Mouse (Mus musculus) MEL (cell line): ENCODE data around the gene Fam114a2.

Source experiments
- CHD2 ChIP-seq: IDR thresholded peaks from 2 replicates; pipeline ENCODE4 v1.6.1; 2011; ENCODE audit warnings: low read length, improper control_type of control experiment
- CTCF ChIP-seq, 3 experiments: IDR thresholded peaks in 2 of 3; conservative IDR thresholded peaks in 1 of 3; 2 replicates each; pipeline ENCODE4 v1.5.1; 2011 to 2012; ENCODE audit warnings: low read length in 3 of 3, low read depth in 2 of 3, mild to moderate bottlenecking in 2 of 3, improper control_type of control experiment in 1 of 3, inconsistent platforms in 1 of 3, mixed read lengths in 1 of 3, moderate library complexity in 1 of 3; ENCODE audit not compliant: control insufficient read depth in 1 of 3, insufficient read depth in 1 of 3, poor library complexity in 1 of 3, severe bottlenecking in 1 of 3
- E2F4 ChIP-seq: IDR thresholded peaks from 2 replicates; pipeline ENCODE4 v1.6.1; 2011; ENCODE audit warnings: low read depth, low read length, improper control_type of control experiment, borderline replicate concordance
- MAZ ChIP-seq: IDR thresholded peaks from 2 replicates; pipeline ENCODE4 v1.6.1; 2012; ENCODE audit warnings: low read depth, mild to moderate bottlenecking, inconsistent platforms, low read length, improper control_type of control experiment
- MYC ChIP-seq: IDR thresholded peaks from 2 replicates; pipeline ENCODE4 v1.6.1; 2011; ENCODE audit warnings: low read depth, mild to moderate bottlenecking, low read length, improper control_type of control experiment, moderate library complexity
- NRF1 ChIP-seq: IDR thresholded peaks from 2 replicates; pipeline ENCODE4 v1.6.1; 2014; ENCODE audit warnings: low read depth, mild to moderate bottlenecking, inconsistent platforms, low read length, improper control_type of control experiment, moderate library complexity; ENCODE audit not compliant: poor library complexity, insufficient read depth, severe bottlenecking
- POLR2A ChIP-seq, 2 experiments: IDR thresholded peaks; 2 replicates each; pipeline ENCODE4 v1.6.1; 2011 to 2012; ENCODE audit warnings: low read length in 2 of 2, mild to moderate bottlenecking in 2 of 2, control low read depth in 1 of 2, improper control_type of control experiment in 1 of 2, low read depth in 1 of 2, moderate library complexity in 1 of 2; ENCODE audit not compliant: control insufficient read depth in 1 of 2, insufficient read depth in 1 of 2, poor library complexity in 1 of 2
- POLR2AphosphoS2 ChIP-seq: IDR thresholded peaks from 2 replicates; pipeline ENCODE4 v1.6.1; 2011; ENCODE audit warnings: low read length, improper control_type of control experiment
- RCOR1 ChIP-seq: IDR thresholded peaks from 2 replicates; pipeline ENCODE4 v1.6.1; 2012; ENCODE audit warnings: low read depth, mild to moderate bottlenecking, inconsistent platforms, low read length, improper control_type of control experiment
- SIN3A ChIP-seq: IDR thresholded peaks from 2 replicates; pipeline ENCODE4 v1.6.1; 2012; ENCODE audit warnings: low read length, improper control_type of control experiment, inconsistent platforms

GRCm38 (mm10) chr11:57468706-57469105 is 49.7 kb downstream of the Fam114a2 start:
- TF ChIP-seq CTCF (IDR thresholded peaks at IDR 0.05 in 2 of 3, conservative IDR thresholded peaks at IDR 0.05 in 1 of 3; ENCODE audit: control insufficient read depth in 1 of 3, insufficient read depth in 1 of 3, low read depth in 2 of 3, low read length in 3 of 3, poor library complexity in 1 of 3, severe bottlenecking in 1 of 3) (no peak), E2F4 (no peak), MAZ (no peak), POLR2A (IDR thresholded peaks at IDR 0.05; ENCODE audit: control insufficient read depth in 1 of 2, insufficient read depth in 1 of 2, low read depth in 1 of 2, low read length in 2 of 2, poor library complexity in 1 of 2) (no peak), POLR2AphosphoS2 (no peak), MYC (no peak), SIN3A (no peak), RCOR1 (no peak), CHD2 (no peak), NRF1 (no peak)
